Mouse (Mus musculus): ENCODE results near the gene Hdgfl2.

GRCm38 (mm10) chr17:56062081-56062480 is 17.4 kb upstream of the Hdgfl2 start:
- TF ChIP-seq CTCF (IDR thresholded peaks at IDR 0.05; ENCODE audit: low read depth) (no peak), EP300 (optimal IDR thresholded peaks at IDR 0.05) (no peak)

All from stomach, postnatal 0 days (tissue).